Mouse (Mus musculus) thymus, adult 2 months (tissue): ENCODE results near the gene Pbxip1. TPM values are rescaled to one million over a fixed set of nuclear protein-coding genes. Genes with fewer than 3 reads are reported as not detected.

Experiments
- DNase-seq: peaks from one replicate; pipeline ENCODE4 v3.0.0; 2021
- H3K27ac ChIP-seq: fragments of 200-500 bp; 2 replicates; pipeline ENCODE4 v1.5.1; 2012; ENCODE audit warnings: low read length, control low read depth; ENCODE audit not compliant: control insufficient read depth, insufficient read depth
- H3K27me3 ChIP-seq: fragments of 200-500 bp; 2 replicates; pipeline ENCODE4 v1.6.1; 2012; ENCODE audit warnings: mild to moderate bottlenecking, low read length, moderate library complexity, mixed read lengths; ENCODE audit not compliant: control insufficient read depth, insufficient read depth
- H3K36me3 ChIP-seq: fragments of 200-500 bp; 2 replicates; pipeline ENCODE4 v1.6.1; 2012; ENCODE audit warnings: mild to moderate bottlenecking, low read length, moderate library complexity; ENCODE audit not compliant: control insufficient read depth, insufficient read depth
- H3K4me1 ChIP-seq: fragments of 200-500 bp; replicated peaks from 2 replicates; pipeline ENCODE4 v1.6.1; 2012; ENCODE audit warnings: low read length; ENCODE audit not compliant: control insufficient read depth, insufficient read depth
- H3K4me3 ChIP-seq: fragments of 200-500 bp; 2 replicates; pipeline ENCODE4 v1.5.1; 2012; ENCODE audit warnings: mild to moderate bottlenecking, low read length, control low read depth, moderate library complexity; ENCODE audit not compliant: control insufficient read depth, insufficient read depth
- CTCF ChIP-seq: fragments of 200-500 bp; IDR thresholded peaks from 2 replicates; pipeline ENCODE4 v1.5.1; 2012; ENCODE audit warnings: mild to moderate bottlenecking, control low read depth, low read length, moderate library complexity, borderline replicate concordance; ENCODE audit not compliant: control insufficient read depth, poor library complexity, insufficient read depth; ENCODE audit errors: extremely low read depth
- POLR2A ChIP-seq: fragments of 200-500 bp; IDR thresholded peaks from 2 replicates; pipeline ENCODE4 v1.6.1; 2012; ENCODE audit warnings: mild to moderate bottlenecking, low read length, control low read depth, moderate library complexity; ENCODE audit not compliant: control insufficient read depth, poor library complexity, insufficient read depth; ENCODE audit errors: extremely low read depth
- WGBS: fragments of 180-500 bp; shearing (Covaris S2); methylation state at CpG from one replicate; pipeline ENCODE4 v1.1.7; 2018; 5-methylcytosine and 5-hydroxymethylcytosine counted together
- polyA plus RNA-seq: library from polyadenylated mRNA; depleted of rRNA; stranded (reverse); fragments of >200 nt; gene quantifications from 2 replicates; pipeline ENCODE4 v1.2.3, GENCODE M21; 2012

The Pbxip1 gene
- polyA plus RNA-seq, 1 experiment = 41.6 TPM

- 0 out of 2 replicates have a peak, but pooled peaks have one; percentile 22 for TF ChIP-seq POLR2A
- peak; percentile 84 for TF ChIP-seq CTCF
- Histone ChIP-seq H3K27ac (no peak overlapping the region), H3K4me3 (no peak overlapping the region), H3K27me3 (no peaks in the 10 kb centered on the region), H3K36me3 (no peaks in the 10 kb centered on the region), H3K4me1 (peaks cover 26% of the 10 kb centered on the region)
- DNase-seq = peak; percentile 83
- WGBS = 47% methylated on average over 10 of the region's 10 CpGs
Measured at GRCm38 (mm10) chr3:89456726-89457665, 20.5 kb downstream of the Pbxip1 start.

DNA sequence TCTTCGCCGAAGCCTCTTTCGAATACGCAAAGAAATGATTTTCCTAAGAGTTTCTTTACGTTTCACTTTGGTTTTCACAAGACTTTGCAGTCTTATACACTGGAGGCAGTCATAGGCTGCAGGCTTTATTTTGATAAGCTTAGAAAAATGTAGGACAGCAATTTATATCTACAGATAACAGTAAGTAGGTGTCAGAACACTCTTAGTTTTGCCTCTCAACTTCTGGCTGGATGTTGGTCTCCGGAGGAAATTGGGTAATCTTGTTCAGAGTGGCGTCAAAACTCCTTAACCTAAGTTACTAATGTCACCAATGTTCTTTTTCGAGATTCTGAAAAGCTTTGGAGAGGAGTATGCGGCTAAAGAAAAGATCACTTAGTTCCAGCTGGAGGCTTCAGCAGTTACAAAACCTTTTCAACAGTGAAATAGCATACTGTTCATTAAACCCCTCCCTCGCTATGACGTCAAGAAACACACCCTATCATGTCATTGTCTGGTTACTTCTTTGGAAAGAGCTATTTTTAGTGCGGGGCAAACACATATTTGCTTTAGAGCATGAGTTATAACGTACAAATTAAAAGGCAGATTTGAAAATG lies 22.0 kb downstream of the Pbxip1 start:
- 51% methylated on average over 13 of the region's 13 CpGs for WGBS
- H3K4me1 ChIP-seq = peaks cover 15% of the 10 kb centered on the region
- TF ChIP-seq CTCF (no peak), POLR2A (no peak)
- no peaks in the 10 kb centered on the region for H3K36me3 ChIP-seq
- no peak overlapping the region for H3K4me3 ChIP-seq
- H3K27me3 ChIP-seq = no peaks in the 10 kb centered on the region
- no peak for DNase-seq
- H3K27ac ChIP-seq = no peak overlapping the region

- Histone ChIP-seq H3K36me3 (no peaks in the 10 kb centered on the region), H3K27ac (peak overlapping the region; percentile 15; the same call in 1 of the 2 replicates), H3K4me3 (peak overlapping the region; percentile 80), H3K27me3 (no peaks in the 10 kb centered on the region), H3K4me1 (peaks cover 12% of the 10 kb centered on the region)
- TF ChIP-seq POLR2A (no peak), CTCF (no peak)
- peak; percentile 93 for DNase-seq
- WGBS = under 1% methylated on average over 36 of the region's 36 CpGs
Measured at GRCm38 (mm10) chr3:89458965-89459807, 22.7 kb downstream of the Pbxip1 start.

DNA sequence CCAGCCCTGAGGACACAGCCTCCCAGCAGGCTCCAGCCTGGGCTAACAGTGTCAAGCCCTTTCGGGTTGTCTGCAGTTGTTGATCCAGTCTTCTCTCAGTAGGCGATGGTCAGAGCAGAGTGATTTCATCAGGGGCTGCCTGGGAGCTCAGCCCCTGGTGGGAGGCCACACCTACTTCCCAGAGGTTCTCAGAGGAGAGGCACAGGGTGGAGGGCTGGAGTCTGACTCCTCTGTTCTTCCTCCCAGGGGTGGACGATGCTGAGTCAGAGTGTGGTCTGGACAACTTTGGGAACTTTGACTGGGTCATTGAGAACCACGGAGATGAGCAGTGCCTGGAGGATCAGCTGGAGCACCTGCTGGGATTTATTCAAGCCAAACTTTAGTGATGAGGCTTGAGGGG lies 31.8 kb downstream of the Pbxip1 start:
- 94% methylated on average over 4 of the region's 4 CpGs for WGBS
- Histone ChIP-seq H3K4me1 (no peaks in the 10 kb centered on the region), H3K36me3 (no peaks in the 10 kb centered on the region), H3K27me3 (no peaks in the 10 kb centered on the region), H3K4me3 (no peak overlapping the region), H3K27ac (no peak overlapping the region)
- 0 out of 2 replicates have a peak, but pooled peaks have one; percentile 12 for TF ChIP-seq CTCF
- no peak for TF ChIP-seq POLR2A
- DNase-seq = no peak

DNA sequence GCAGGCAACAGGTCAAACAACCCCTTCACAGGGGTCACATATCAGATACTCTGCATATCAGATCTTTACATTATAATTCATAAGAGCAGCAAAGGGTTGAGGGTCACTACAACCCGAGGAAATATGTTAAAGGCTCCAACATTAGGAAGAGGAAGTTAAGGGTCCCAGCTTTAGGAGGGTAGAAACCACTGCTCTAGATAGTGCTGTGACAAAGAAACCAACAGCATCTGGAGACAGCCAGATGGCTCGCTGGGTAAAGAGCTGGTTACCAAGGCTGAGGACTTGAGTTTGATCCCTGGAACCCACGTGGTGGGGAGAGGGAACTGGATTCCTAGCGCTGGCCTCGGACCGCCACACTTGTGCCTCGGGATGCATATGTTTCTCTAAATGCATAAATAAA lies 35.8 kb downstream of the Pbxip1 start:
- H3K27me3 ChIP-seq = no peaks in the 10 kb centered on the region
- 32% methylated on average over 7 of the region's 7 CpGs for WGBS
- no peak overlapping the region for H3K27ac ChIP-seq
- H3K36me3 ChIP-seq = no peaks in the 10 kb centered on the region
- no peaks in the 10 kb centered on the region for H3K4me1 ChIP-seq
- no peak overlapping the region for H3K4me3 ChIP-seq
- TF ChIP-seq POLR2A = no peak
- no peak for DNase-seq

DNA sequence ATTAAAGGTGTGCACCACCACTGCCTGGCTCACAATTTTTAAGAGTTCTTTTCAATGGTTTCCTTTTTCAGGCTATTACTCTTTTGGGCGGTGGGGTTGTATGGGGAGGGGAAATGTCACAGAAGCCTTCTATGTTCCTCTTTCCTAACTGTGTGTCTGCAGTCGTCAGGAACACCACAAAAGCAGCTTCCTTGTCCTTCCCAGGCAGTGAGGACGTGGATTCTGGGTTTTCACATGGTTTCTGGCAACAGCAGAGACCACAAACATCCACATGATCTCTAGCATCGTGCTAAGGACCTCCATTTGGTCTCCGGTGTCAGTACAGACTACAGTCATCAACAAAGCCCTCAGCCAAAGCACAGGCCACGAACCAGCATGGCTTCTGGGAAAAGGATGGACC lies 37.3 kb downstream of the Pbxip1 start:
- Histone ChIP-seq H3K27ac (no peak overlapping the region), H3K27me3 (no peaks in the 10 kb centered on the region), H3K4me3 (no peak overlapping the region), H3K4me1 (no peaks in the 10 kb centered on the region), H3K36me3 (no peaks in the 10 kb centered on the region)
- 35% methylated on average over 6 of the region's 6 CpGs for WGBS
- DNase-seq = no peak
- TF ChIP-seq POLR2A (no peak), CTCF (no peak)
